Mouse (Mus musculus): ENCODE measurements at regions not wholly inside any gene's neighbourhood (a gene's known extent, or its start where the extent isn't known, plus 50 kb on each side); places are given as distances from the start of the nearest gene placed in this dataset.

GRCm38 (mm10) chr9:12492890-12493618, 752.6 kb downstream of the Jrkl start:
- Histone ChIP-seq H3K4me3 (no peak overlapping the region), H3K27me3 (no peaks in the 10 kb centered on the region), H3K4me2 (replicated peaks) (no peak overlapping the region), H3K27ac (replicated peaks) (no peak overlapping the region), H3K9ac (replicated peaks) (no peak overlapping the region), H3K36me3 (no peaks in the 10 kb centered on the region), H3K4me1 (no peaks in the 10 kb centered on the region), H3K9me3 (no peaks in the 10 kb centered on the region)
- 69% methylated on average over 5 of the region's 5 CpGs for WGBS
- ATAC-seq (ENCODE audit: low FRiP score, low read depth), result no peak

- H3K9ac ChIP-seq (replicated peaks), result no peak overlapping the region
- 86% methylated on average over 2 of the region's 2 CpGs for WGBS
- H3K27ac ChIP-seq (replicated peaks), result no peak overlapping the region
- no peaks in the 10 kb centered on the region for H3K36me3 ChIP-seq
- no peak overlapping the region for H3K4me3 ChIP-seq
- no peak for ATAC-seq (ENCODE audit: low FRiP score, low read depth)
- no peaks in the 10 kb centered on the region for H3K9me3 ChIP-seq
- no peak overlapping the region for H3K4me2 ChIP-seq (replicated peaks)
- H3K27me3 ChIP-seq, result no peaks in the 10 kb centered on the region
- H3K4me1 ChIP-seq, result no peaks in the 10 kb centered on the region
These were observed 787.8 kb downstream of the Jrkl start for GRCm38 (mm10) chr9:12457810-12458209.

GRCm38 (mm10) chr9:12456695-12457094, 788.9 kb downstream of the Jrkl start:
- no peaks in the 10 kb centered on the region for H3K9me3 ChIP-seq
- H3K4me3 ChIP-seq, result no peak overlapping the region
- ATAC-seq (ENCODE audit: low FRiP score, low read depth), result no peak
- no peak overlapping the region for H3K4me2 ChIP-seq (replicated peaks)
- no peaks in the 10 kb centered on the region for H3K36me3 ChIP-seq
- H3K27ac ChIP-seq (replicated peaks), result no peak overlapping the region
- no peak overlapping the region for H3K9ac ChIP-seq (replicated peaks)
- H3K4me1 ChIP-seq, result no peaks in the 10 kb centered on the region
- no peaks in the 10 kb centered on the region for H3K27me3 ChIP-seq

- no peak overlapping the region for H3K4me2 ChIP-seq (replicated peaks)
- H3K36me3 ChIP-seq, result no peaks in the 10 kb centered on the region
- no peaks in the 10 kb centered on the region for H3K9me3 ChIP-seq
- ATAC-seq (ENCODE audit: low FRiP score, low read depth), result 0 out of 2 replicates have a peak, but pooled peaks have one; percentile 23
- H3K4me1 ChIP-seq, result no peaks in the 10 kb centered on the region
- no peaks in the 10 kb centered on the region for H3K27me3 ChIP-seq
- no peak overlapping the region for H3K9ac ChIP-seq (replicated peaks)
- WGBS, result 66% methylated on average over 3 of the region's 3 CpGs
- no peak overlapping the region for H3K27ac ChIP-seq (replicated peaks)
- no peak overlapping the region for H3K4me3 ChIP-seq
These were observed 811.5 kb downstream of the Jrkl start for GRCm38 (mm10) chr9:12434171-12434570.

GRCm38 (mm10) chr9:12421906-12422305, 823.7 kb downstream of the Jrkl start:
- no peaks in the 10 kb centered on the region for H3K27me3 ChIP-seq
- no peaks in the 10 kb centered on the region for H3K36me3 ChIP-seq
- no peak for ATAC-seq (ENCODE audit: low FRiP score, low read depth)
- no peak overlapping the region for H3K4me3 ChIP-seq
- WGBS, result 91% methylated on average over 1 of the region's 1 CpGs
- H3K4me1 ChIP-seq, result no peaks in the 10 kb centered on the region
- H3K9me3 ChIP-seq, result no peaks in the 10 kb centered on the region
- H3K4me2 ChIP-seq (replicated peaks), result no peak overlapping the region
- no peak overlapping the region for H3K9ac ChIP-seq (replicated peaks)
- H3K27ac ChIP-seq (replicated peaks), result no peak overlapping the region

- Histone ChIP-seq H3K36me3 (no peaks in the 10 kb centered on the region), H3K4me2 (replicated peaks) (no peak overlapping the region), H3K4me3 (no peak overlapping the region), H3K27ac (replicated peaks) (no peak overlapping the region), H3K9ac (replicated peaks) (no peak overlapping the region), H3K27me3 (no peaks in the 10 kb centered on the region), H3K4me1 (no peaks in the 10 kb centered on the region), H3K9me3 (no peaks in the 10 kb centered on the region)
- WGBS, result 78% methylated on average over 2 of the region's 2 CpGs
- no peak for ATAC-seq (ENCODE audit: low FRiP score, low read depth)
These were observed 837.1 kb downstream of the Jrkl start for GRCm38 (mm10) chr9:12408500-12408899.

GRCm38 (mm10) chr9:12404185-12404584, 841.4 kb downstream of the Jrkl start:
- H3K4me3 ChIP-seq, result no peak overlapping the region
- H3K27ac ChIP-seq (replicated peaks), result no peak overlapping the region
- H3K36me3 ChIP-seq, result no peaks in the 10 kb centered on the region
- H3K9ac ChIP-seq (replicated peaks), result no peak overlapping the region
- 85% methylated on average over 1 of the region's 1 CpGs for WGBS
- no peak for ATAC-seq (ENCODE audit: low FRiP score, low read depth)
- no peaks in the 10 kb centered on the region for H3K4me1 ChIP-seq
- H3K27me3 ChIP-seq, result no peaks in the 10 kb centered on the region
- H3K4me2 ChIP-seq (replicated peaks), result no peak overlapping the region
- no peaks in the 10 kb centered on the region for H3K9me3 ChIP-seq

- WGBS, result 83% methylated on average over 1 of the region's 1 CpGs
- Histone ChIP-seq H3K27ac (replicated peaks) (no peak overlapping the region), H3K36me3 (no peaks in the 10 kb centered on the region)
These were observed 850.0 kb downstream of the Jrkl start for GRCm38 (mm10) chr9:12395648-12396047.

GRCm38 (mm10) chr9:12380732-12381645, 864.6 kb downstream of the Jrkl start:
- no peaks in the 10 kb centered on the region for H3K27me3 ChIP-seq
- H3K4me3 ChIP-seq, result no peak overlapping the region
- H3K36me3 ChIP-seq, result no peaks in the 10 kb centered on the region
- H3K9me3 ChIP-seq, result no peaks in the 10 kb centered on the region
- no peak overlapping the region for H3K9ac ChIP-seq (replicated peaks)
- no peaks in the 10 kb centered on the region for H3K4me1 ChIP-seq
- H3K27ac ChIP-seq (replicated peaks), result no peak overlapping the region
- H3K4me2 ChIP-seq (replicated peaks), result no peak overlapping the region
- under 1% methylated on average over 4 of the region's 4 CpGs for WGBS
- no peak; the same call in 1 of the 2 replicates for ATAC-seq (ENCODE audit: low FRiP score, low read depth)

More at GRCm38 (mm10) chr9:12395648-12396047, 850.0 kb downstream of the Jrkl start:
- Histone ChIP-seq H3K4me3 (no peak overlapping the region), H3K9ac (replicated peaks) (no peak overlapping the region), H3K4me2 (replicated peaks) (no peak overlapping the region), H3K9me3 (no peaks in the 10 kb centered on the region), H3K4me1 (no peaks in the 10 kb centered on the region), H3K27me3 (no peaks in the 10 kb centered on the region)
- ATAC-seq (ENCODE audit: low FRiP score, low read depth), result no peak

- no peak for ATAC-seq (ENCODE audit: low FRiP score, low read depth)
- H3K9me3 ChIP-seq, result no peaks in the 10 kb centered on the region
- H3K27ac ChIP-seq (replicated peaks), result no peak overlapping the region
- H3K4me1 ChIP-seq, result no peaks in the 10 kb centered on the region
- no peak overlapping the region for H3K9ac ChIP-seq (replicated peaks)
- H3K4me3 ChIP-seq, result no peak overlapping the region
- H3K4me2 ChIP-seq (replicated peaks), result no peak overlapping the region
- WGBS, result 71% methylated on average over 2 of the region's 2 CpGs
- H3K36me3 ChIP-seq, result no peaks in the 10 kb centered on the region
- no peaks in the 10 kb centered on the region for H3K27me3 ChIP-seq
These were observed 865.6 kb downstream of the Jrkl start for GRCm38 (mm10) chr9:12380029-12380428.

GRCm38 (mm10) chr9:12344296-12344695, 901.3 kb downstream of the Jrkl start:
- Histone ChIP-seq H3K9me3 (no peaks in the 10 kb centered on the region), H3K27me3 (no peaks in the 10 kb centered on the region), H3K27ac (replicated peaks) (no peak overlapping the region), H3K36me3 (no peaks in the 10 kb centered on the region), H3K9ac (replicated peaks) (no peak overlapping the region), H3K4me3 (no peak overlapping the region), H3K4me1 (no peaks in the 10 kb centered on the region), H3K4me2 (replicated peaks) (no peak overlapping the region)
- WGBS, result 89% methylated on average over 2 of the region's 2 CpGs
- ATAC-seq (ENCODE audit: low FRiP score, low read depth), result no peak

GRCm38 (mm10) chr9:12341453-12341852, 904.2 kb downstream of the Jrkl start:
- WGBS, result 80% methylated on average over 4 of the region's 4 CpGs
- H3K4me3 ChIP-seq, result no peak overlapping the region
- H3K4me1 ChIP-seq, result no peaks in the 10 kb centered on the region
- H3K9ac ChIP-seq (replicated peaks), result no peak overlapping the region
- H3K4me2 ChIP-seq (replicated peaks), result no peak overlapping the region
- H3K9me3 ChIP-seq, result no peaks in the 10 kb centered on the region
- ATAC-seq (ENCODE audit: low FRiP score, low read depth), result peak; percentile 59
- no peak overlapping the region for H3K27ac ChIP-seq (replicated peaks)
- no peaks in the 10 kb centered on the region for H3K36me3 ChIP-seq
- no peaks in the 10 kb centered on the region for H3K27me3 ChIP-seq
